Mouse (Mus musculus): ENCODE data around the gene Gm6401. TPM values are rescaled to one million over a fixed set of nuclear protein-coding genes. Genes with fewer than 3 reads are reported as not detected.
"Not testable (repeated sequence)": the region's sequence is repeated elsewhere in the genome, so short reads cannot be mapped to it uniquely, and the experiment has no call there.

Gm6401 gene
- total RNA-seq (2015) = not detected in 2 replicates
- not detected in 2 replicates for total RNA-seq (2017)

DNA sequence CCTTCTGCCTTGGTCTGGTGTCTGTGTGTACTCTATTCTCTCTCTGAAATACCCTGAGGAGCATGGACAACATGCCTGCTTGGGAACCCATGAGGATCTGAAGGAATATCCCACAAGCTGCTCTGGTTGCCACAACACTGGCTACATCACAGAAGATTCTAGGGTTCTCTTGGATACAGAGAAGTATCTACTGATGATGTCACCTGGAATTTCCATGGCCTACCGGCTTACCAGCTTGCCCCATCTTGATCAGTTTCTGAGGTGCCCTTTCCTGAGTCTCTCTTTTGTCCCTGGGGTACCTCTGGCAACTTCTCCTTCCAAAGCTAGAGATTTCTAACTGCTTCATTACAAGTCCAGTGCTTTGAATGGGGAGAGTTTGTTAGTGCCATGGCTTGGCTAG, at the start of gene Gm6401:
Gene Gm6401 (minus strand): TSS at position 101 of the 400 bp plus-strand sequence.
- ATAC-seq (replicated peaks; ENCODE audit: poor library complexity) = not testable (repeated sequence)

- ATAC-seq (replicated peaks; ENCODE audit: poor library complexity) = not testable (repeated sequence)
Observed at GRCm38 (mm10) chr14:41983225-41983624, 15.5 kb upstream of the Gm6401 start, which contains the start of gene Gm3543. Gene Gm3543, minus strand, starts transcription at chr14:41983325.

- ATAC-seq (replicated peaks; ENCODE audit: poor library complexity) = not testable (repeated sequence)
Observed at GRCm38 (mm10) chr14:41968596-41968995, 869 bp upstream of the Gm6401 start.

- not testable (repeated sequence) for ATAC-seq (replicated peaks; ENCODE audit: poor library complexity)
Observed at GRCm38 (mm10) chr14:41964095-41964494, 3.6 kb downstream of the Gm6401 start.

DNA sequence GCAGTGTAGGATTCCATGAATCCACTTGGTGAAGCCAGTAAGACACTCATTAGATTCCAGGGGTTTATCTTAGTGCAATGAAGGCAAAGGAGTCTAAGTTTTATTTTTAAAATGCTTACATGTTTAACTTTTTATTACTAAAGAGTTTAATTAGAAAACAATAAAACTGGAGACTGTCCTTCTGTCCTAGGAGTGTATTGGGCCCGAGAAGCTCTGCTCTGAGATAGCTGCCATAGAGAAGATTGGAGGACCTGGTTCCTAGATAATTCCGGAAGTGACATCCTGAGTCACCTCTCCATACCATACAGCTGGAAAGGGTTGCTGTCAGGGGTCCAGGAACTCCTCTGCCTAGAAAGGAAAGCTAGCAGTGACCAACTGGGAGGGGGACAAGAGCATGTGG, 24.0 kb downstream of the Gm6401 start, which contains the start of gene 1700024B05Rik:
Gene 1700024B05Rik (plus strand): TSS at position 301 of the 400 bp plus-strand sequence.
- ATAC-seq (replicated peaks; ENCODE audit: poor library complexity) = not testable (repeated sequence)

DNA sequence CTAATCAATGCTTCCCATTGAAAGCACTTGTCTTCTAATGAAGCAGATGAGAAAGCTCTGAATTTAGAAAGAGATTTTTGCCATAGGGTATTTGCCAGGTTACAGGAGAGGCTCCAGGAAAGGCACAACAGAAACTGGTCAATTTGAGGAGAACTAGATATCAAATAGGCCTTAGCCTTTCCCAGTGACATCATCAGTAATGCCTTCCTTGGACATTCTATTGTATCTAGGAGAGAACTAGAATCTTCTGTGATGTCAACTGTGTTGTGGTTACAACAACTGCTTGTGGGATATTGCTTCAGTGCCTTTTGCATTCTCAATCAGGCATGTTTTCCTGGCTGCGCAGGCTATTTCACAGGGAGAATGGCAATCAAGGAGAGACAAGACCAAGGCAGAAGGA, 43.1 kb downstream of the Gm6401 start, which contains the start of gene 1700049E17Rik1:
Gene 1700049E17Rik1 (plus strand): TSS at position 301 of the 400 bp plus-strand sequence.
- not testable (repeated sequence) for ATAC-seq (replicated peaks; ENCODE audit: poor library complexity)

Other genes with a start within 250 kb of the Gm6401 start
- gene Gm7929, start 217.3 kb downstream of the Gm6401 start, total RNA-seq (2015) = not detected in 2 replicates
- not detected in 2 replicates for gene Gm7929, start 217.3 kb downstream of the Gm6401 start, total RNA-seq (2017)
- gene Gm47189, start 195.5 kb downstream of the Gm6401 start, total RNA-seq (2015) = not detected in 2 replicates
- gene Gm47189, start 195.5 kb downstream of the Gm6401 start, total RNA-seq (2017) = not detected in 2 replicates
- gene Gm7980, start 60.6 kb downstream of the Gm6401 start, total RNA-seq (2015) = not detected in 2 replicates
- not detected in 2 replicates for gene Gm7980, start 60.6 kb downstream of the Gm6401 start, total RNA-seq (2017)
- not detected in 2 replicates for gene 1700049E17Rik1, start 43.0 kb downstream of the Gm6401 start, total RNA-seq (2015)
- gene 1700049E17Rik1, start 43.0 kb downstream of the Gm6401 start, total RNA-seq (2017) = not detected in 2 replicates
- gene 1700024B05Rik, start 23.9 kb downstream of the Gm6401 start, total RNA-seq (2015) = not detected in 2 replicates
- not detected in 2 replicates for gene 1700024B05Rik, start 23.9 kb downstream of the Gm6401 start, total RNA-seq (2017)
- not detected in 2 replicates for gene Gm3543, start 15.4 kb upstream of the Gm6401 start, total RNA-seq (2015)
- gene Gm3543, start 15.4 kb upstream of the Gm6401 start, total RNA-seq (2017) = not detected in 2 replicates
- gene Gm7951, start 149.4 kb upstream of the Gm6401 start, total RNA-seq (2015) = not detected in 2 replicates
- not detected in 2 replicates for gene Gm7951, start 149.4 kb upstream of the Gm6401 start, total RNA-seq (2017)
- gene Gm17027, start 194.7 kb upstream of the Gm6401 start, total RNA-seq (2015) = not detected in 2 replicates
- gene Gm17027, start 194.7 kb upstream of the Gm6401 start, total RNA-seq (2017) = not detected in 2 replicates
- not detected in 2 replicates for gene Gm3573, start 222.9 kb upstream of the Gm6401 start, total RNA-seq (2015)
- not detected in 2 replicates for gene Gm3573, start 222.9 kb upstream of the Gm6401 start, total RNA-seq (2017)